Mouse (Mus musculus) heart, adult 11 months (tissue): Measurements from ENCODE around the gene 5730596B20Rik.
A peak's percentile ranks its signal among the peaks of the same experiment; 100 is the strongest.

ENCODE experiments used
- DNase-seq: peaks from one replicate; pipeline ENCODE4 v3.0.0; 2022

Gene 5730596B20Rik

DNA sequence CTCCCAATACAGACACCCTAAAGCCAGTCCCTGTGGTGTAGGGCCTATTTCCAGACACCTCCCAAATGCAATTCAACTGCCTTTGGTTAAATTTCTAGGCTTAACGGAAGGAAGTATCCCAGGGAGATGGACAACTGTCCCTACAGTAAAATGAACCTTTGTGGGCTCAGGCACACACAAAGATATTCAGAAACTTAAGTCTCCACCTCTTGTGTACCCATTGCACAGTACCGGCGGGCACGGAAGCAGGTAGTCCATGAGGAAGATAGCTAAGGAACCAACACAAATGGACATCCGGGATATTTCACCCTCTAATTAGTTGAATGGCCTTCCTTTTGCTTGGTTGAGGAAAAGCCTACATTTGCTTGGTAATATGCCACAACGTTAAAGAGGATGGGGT lies 907 bp upstream of the 5730596B20Rik start:
- peak; percentile 79 for DNase-seq

DNA sequence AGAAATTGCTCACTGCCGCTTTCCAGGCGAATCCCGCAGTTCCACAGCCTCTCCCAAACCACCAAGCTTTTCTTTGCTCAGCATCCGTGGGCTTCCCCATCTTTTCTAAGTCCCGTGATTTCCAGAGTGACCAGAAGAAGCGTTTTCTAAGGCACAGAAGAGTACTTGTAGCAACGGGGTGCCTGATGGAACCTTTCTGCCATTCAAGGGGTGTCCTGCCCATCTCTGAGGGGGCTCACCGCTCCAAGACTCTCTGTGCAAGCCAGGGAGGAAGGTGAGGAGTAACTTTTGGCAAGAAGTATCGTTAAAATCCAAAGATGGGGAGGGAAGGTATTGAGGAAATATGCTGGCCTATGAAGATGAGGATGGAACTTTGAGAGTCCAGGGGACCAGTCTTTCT lies 508 bp downstream of the 5730596B20Rik start:
- peak; percentile 70 for DNase-seq

DNA sequence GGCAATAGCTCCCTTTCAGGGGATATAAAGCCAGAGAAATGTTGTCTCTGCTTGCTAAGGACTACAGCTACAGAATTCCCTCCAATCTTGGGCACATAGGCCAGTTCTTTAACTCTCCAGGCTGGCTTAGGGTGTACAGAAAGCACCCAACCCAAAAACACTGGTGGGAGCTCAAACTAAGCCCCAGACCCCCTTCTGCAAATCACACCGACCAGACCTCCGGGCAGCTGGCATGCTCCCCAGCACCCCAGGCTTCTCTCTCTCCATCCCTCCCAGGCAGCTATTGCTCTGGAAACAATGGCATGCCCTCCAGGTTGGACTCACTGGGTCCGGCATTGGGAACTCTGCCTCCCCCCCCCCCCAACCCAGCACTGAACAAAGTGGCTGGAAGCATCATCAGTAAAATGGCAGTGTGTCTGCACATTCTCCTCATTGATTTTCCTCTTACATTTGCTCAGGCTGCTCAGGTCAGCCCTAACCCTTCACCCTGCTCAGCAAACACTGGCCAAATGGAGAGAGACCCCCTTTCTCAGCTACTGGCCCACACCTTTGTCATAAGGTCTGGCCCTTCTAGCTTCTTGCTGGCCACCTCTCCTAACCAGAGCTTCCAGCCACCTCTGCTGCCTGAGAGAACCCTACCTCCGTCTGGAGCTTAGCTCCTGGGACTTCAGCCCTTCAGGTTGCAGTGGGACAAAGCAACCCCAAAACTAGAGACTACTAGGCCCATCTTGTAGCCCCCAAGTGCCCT lies 1.8 kb downstream of the 5730596B20Rik start:
- peak; percentile 85 for DNase-seq

DNA sequence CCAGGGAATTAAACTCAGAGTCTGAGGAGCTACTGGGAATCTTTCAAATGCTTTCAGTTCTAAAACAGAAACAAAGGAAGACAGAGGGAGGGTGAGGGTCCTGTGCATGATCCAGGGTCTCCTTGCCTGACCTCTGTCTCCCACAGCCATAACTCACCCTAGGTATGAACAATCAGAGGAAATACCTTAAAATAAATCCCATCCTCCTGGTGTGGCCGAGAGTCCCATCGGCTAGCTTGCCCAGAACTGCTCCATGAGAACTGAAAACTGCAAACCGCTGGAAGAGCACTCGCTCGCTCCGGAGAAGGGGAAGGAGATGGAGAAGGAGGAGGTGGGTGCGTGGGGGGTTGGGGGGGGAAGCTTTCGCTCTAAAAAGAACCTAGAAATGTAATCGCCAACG lies 2.4 kb downstream of the 5730596B20Rik start:
- DNase-seq: peak; percentile 72

GRCm38 (mm10) chr6:52180213-52180710 lies 3.0 kb downstream of the 5730596B20Rik start:
- DNase-seq: peak; percentile 57

DNA sequence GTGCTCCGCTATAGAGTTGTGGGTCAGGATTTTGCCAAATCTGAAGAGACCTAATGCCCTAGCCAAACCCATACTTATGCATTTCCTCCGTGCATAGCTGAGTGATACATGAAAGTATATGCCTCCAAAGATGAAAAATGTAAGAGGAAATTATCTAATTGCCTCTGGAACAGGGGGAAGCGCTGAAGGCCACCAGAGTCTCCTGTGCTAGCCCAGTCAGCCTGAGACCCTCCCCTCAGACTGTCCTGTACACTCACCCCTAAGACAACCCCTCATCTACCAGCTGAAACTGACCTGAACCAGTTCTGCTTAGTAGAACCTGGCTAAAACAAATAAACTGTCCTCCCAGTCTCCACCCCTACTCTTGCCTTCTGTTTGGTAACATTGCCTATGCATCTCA lies 3.4 kb downstream of the 5730596B20Rik start:
- DNase-seq: peak; percentile 79

DNA sequence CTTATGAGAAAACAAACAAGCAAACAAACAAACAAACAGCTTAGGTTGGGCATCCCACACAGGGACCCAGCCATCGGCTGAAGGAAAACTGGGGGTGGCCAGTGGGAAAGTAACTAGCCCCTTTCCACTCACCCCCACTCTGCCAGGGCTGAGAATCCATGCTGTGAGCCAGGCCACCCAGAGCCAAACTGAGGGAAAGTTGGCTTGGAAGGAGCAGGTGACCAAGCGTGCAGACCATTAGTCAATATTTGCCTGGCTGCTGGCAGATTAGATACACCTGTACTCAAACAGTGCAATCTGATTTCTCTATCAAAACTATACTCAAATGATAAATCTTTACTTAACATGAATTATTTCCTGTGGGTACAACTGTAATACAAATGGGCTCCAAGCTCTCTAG lies 4.7 kb downstream of the 5730596B20Rik start:
- no peak for DNase-seq

DNA sequence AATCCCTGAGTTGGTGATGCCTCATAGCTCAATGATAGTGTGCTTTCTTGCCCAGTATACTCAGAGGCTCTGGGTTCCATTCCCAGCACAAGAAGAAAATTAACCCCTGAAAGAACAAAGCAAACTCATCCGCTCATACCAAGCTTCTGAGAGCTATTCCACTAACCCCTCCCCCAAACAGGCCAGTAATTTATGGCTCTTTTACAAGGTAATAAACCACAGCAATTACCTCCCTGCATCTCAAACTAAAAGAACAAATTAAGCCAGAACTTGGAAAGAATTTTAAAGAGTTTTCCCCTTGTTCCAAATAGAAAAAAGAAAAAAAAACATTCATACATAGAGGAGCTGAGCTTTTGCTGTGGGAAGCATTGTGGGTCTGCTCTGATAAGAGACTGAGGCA lies 5.5 kb downstream of the 5730596B20Rik start:
- DNase-seq: no peak

GRCm38 (mm10) chr6:52183311-52184080 lies 6.2 kb downstream of the 5730596B20Rik start:
- peak; percentile 86 for DNase-seq

DNA sequence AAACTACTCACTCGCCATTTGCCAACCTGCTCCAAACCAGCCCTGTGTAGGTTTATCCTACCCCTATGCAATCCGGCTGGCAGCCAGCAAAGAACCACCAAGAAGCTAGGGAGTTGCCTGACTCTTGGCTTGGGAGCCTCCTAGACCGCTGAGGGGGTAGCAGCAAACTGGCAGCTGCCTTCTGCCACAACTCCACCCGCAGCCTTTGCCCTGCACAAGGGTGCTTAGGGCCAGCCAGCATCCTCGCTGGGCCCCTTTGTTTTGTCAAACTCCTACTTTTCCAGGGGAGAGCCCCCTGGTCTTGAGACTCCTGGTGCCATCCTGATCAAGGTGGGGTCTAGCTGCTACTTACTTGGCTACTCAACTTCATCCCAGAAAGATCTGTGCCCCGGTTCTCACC lies 7.4 kb downstream of the 5730596B20Rik start:
- DNase-seq: peak; percentile 85

DNA sequence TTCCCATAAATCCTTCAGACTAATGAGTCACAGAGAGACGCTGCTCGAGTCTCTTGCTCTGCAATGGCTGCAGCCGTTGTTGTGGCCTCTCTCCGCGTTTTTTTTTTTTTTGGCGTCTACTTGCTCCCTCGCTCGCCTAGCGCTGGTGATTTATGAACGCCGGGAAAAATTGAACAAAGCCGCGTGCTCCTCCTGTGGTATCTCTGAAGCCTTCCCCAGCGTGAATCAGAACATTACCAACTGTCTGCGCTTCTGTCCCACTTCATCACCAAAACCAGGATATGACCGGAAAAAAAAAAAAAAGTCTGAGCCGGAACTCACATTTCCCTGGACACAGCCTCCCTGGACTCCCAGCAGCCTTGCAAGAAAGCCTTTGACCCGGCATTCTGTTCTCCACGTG lies 7.9 kb downstream of the 5730596B20Rik start:
- peak; percentile 66 for DNase-seq

DNA sequence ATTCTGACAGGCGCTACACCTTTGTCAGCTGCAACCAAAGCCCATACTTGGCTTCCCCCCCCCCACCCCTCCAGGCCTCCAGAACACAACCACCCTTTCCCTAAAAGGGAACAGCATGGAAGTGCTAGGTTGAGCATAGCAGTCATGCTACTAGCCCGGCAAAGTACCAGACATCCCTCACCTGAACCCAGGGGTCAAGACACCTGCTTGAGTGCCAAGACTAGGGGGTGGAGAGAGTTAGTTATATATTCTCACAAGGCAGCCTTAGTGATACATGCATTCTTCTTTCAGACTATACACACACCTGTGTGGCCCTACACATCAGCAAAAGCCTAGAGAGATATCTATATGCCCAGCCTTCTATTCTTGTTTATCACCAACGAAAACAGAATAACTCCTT lies 8.5 kb downstream of the 5730596B20Rik start:
- DNase-seq: no peak

GRCm38 (mm10) chr6:52186500-52186899 lies 9.2 kb downstream of the 5730596B20Rik start:
- no peak for DNase-seq

DNA sequence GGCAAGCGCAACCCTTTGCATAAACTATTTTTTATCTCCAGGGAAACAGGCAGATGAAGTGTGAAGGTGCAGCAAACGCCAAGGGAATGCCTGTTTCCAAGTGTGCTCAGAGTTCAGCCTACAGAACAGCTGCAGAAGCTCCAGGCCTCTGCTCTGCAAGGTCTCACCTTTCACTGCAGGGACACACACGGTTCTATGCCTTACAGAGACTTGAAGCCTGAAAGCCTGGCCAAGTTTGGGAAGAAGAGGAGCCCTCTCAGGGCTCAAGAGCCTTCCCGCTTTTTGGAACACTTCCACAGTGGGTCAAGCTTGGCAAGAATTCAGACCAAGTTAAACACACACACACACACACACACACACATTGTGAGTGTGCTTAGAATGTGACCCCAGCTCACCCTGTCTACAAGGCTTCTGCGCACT lies 11.9 kb downstream of the 5730596B20Rik start:
- peak; percentile 83 for DNase-seq

DNA sequence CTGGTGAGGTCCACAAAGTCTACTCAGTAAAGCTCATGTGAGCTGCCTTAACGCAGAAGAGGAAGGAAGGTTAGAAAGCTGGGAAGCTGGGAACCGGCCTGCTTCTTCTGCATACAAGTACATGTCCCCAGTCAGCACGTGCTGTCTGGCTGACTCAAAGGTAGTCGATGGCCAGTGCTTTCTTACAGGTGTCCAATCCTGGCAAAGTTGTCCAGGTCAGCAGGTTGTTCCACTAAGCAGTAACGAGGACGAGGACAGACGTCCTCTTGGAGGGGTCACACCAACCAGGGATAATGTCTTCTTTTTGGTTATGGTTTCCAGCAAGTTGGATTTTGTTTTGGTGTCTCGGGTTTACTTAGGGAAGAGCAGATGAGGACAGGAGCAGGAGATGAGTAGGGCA lies 12.6 kb downstream of the 5730596B20Rik start:
- peak; percentile 77 for DNase-seq

DNA sequence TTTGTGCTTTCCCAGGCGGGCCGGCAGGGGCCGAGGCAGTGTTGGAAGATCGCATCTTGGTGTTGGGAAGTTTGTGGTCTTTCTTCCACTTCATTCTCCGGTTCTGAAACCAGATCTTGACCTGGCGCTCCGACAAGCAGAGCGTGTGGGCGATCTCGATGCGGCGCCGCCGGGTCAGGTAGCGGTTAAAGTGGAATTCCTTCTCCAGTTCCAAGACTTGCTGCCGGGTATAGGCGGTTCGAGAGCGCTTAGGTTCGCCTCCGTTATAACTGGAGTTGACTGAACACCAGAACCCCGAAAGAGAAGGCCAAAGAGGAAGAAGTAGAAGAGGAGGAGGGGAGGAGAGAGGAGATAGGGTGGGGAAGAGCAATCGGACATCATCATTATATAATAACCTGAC lies 13.1 kb downstream of the 5730596B20Rik start:
- peak; percentile 88 for DNase-seq

- DNase-seq: peak; percentile 88
Measured at GRCm38 (mm10) chr6:52190906-52191810, 13.9 kb downstream of the 5730596B20Rik start, which contains the start of gene Hoxa4. TSS of gene Hoxa4 (minus strand) at chr6:52191753.

- peak; percentile 99 for DNase-seq
Measured at GRCm38 (mm10) chr6:52191860-52192550, 14.7 kb downstream of the 5730596B20Rik start.

DNA sequence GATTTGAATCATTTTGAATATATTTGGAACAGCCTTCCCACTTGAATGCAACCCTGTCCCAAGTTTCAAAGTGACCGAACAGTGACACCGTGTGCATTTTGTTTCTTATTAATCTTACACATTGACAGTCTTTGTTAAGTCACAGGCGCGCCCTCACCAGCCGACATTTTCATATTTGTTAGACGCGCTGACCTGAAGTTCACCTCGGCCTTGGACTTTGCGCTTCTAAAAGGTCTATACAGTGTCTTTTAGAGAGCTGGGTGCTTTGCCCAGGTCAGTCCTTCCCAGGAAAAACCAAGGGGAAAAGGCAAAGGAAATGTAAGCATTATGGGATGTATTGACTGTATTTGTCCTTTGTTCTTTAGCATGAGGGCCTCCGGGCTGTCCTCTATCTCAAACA lies 17.4 kb downstream of the 5730596B20Rik start:
- no peak for DNase-seq

GRCm38 (mm10) chr6:52196811-52197210 lies 19.5 kb downstream of the 5730596B20Rik start:
- no peak for DNase-seq

- DNase-seq: peak; percentile 90
Measured at GRCm38 (mm10) chr6:52197271-52197670, 20.0 kb downstream of the 5730596B20Rik start.

- peak; percentile 83 for DNase-seq
Measured at GRCm38 (mm10) chr6:52200073-52200750, 22.9 kb downstream of the 5730596B20Rik start.
